ENCODE assay signal across 8 mouse cellular contexts in genomic region chr9:72437822-72438701, GRCm38 (mm10). TPM values are rescaled to one million over a fixed set of nuclear protein-coding genes. Genes with fewer than 3 reads are reported as not detected.
DNase-seq lines count a peak whose midpoint lies in the region; ATAC-seq lines count a peak whose summit lies in the region.

Gene Mns1, plus strand, starts transcription at chr9:72438011.

- peaks cover 8% of the 10 kb centered on the region for H3K4me1 ChIP-seq in hindbrain, embryonic 15.5 days (replicated peaks)

- no peaks in the 10 kb centered on the region for H3K27me3 ChIP-seq in hindbrain, embryonic 15.5 days

- WGBS in hindbrain, embryonic 15.5 days: 2% methylated on average over 43 of the region's 43 CpGs

- ATAC-seq in hindbrain, embryonic 15.5 days (ENCODE audit: low FRiP score, low read depth): peak; percentile 99

- H3K9ac ChIP-seq in hindbrain, embryonic 15.5 days: peak within 1 kb of the TSS; percentile 45

- H3K4me3 ChIP-seq in hindbrain, embryonic 15.5 days: peak within 1 kb of the TSS; percentile 59

- no peaks in the 10 kb centered on the region for H3K9me3 ChIP-seq in hindbrain, embryonic 15.5 days

- H3K4me2 ChIP-seq in hindbrain, embryonic 15.5 days: peak within 1 kb of the TSS; percentile 96

- H3K27ac ChIP-seq in hindbrain, embryonic 15.5 days (replicated peaks): no peak within 1 kb of the TSS

- H3K36me3 ChIP-seq in hindbrain, embryonic 15.5 days: no peaks in the 10 kb centered on the region

- peak; percentile 91 for DNase-seq in T-cell, adult 2 months (ENCODE audit: low spot score)
- peak; percentile 90 for DNase-seq in cerebellum, postnatal 36 days
- DNase-seq in frontal cortex, postnatal 36 days (ENCODE audit: low spot score in 2 of 2): peak; percentile 90 to 94
- peak; percentile 84 for DNase-seq in left cerebral cortex, adult 11 months (ENCODE audit: low spot score)
- peak; percentile 94 to 95 for DNase-seq in lung, postnatal 4 days
- DNase-seq in retina, postnatal 7 days (ENCODE audit: low read depth, low spot score): peak; percentile 85
- peak; percentile 80 for DNase-seq in urinary bladder, adult 2 months (ENCODE audit: low spot score)

RNA-seq across cellular contexts. Expression of gene Mns1, which starts in this region (rescaled TPM):
- polyA plus RNA-seq in hindbrain, embryonic 15.5 days (2015; fragmentation: Nextera tagmentation; extraction: Ambion mirVana): 10.4 and 12.0 TPM in 2 replicates
- 1.2 and 1.8 TPM in 2 replicates for polyA plus RNA-seq in urinary bladder, adult 2 months (2012; rRNA removed)
